Mouse (Mus musculus) urinary bladder, postnatal 14 days (tissue): ENCODE results near the gene Prdm16.

Experiments used
- DNase-seq: peaks from one replicate; pipeline ENCODE4 v3.0.0; 2021; ENCODE audit warnings: low spot score

Prdm16 gene

DNA sequence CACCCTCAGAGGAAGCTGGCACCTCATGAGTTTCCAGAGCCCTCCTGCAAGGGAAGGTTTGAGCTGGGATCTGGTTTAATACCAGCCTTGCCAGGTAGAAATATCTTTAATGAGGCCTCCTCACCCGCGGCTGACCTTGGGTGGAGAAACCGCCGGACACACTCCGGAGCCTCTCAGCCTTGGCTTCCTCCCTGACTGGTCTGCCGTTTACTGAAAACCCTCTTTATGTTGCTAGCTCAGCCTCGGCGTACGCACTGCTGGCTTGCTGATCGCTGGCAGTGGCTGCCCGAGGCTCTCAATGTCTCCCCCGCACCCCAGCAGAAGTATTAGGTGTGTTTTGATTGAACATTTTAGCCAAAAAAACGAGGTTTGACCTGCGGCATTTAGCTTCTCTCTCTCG lies 156.5 kb downstream of the Prdm16 start:
- peak; percentile 15 for DNase-seq

DNA sequence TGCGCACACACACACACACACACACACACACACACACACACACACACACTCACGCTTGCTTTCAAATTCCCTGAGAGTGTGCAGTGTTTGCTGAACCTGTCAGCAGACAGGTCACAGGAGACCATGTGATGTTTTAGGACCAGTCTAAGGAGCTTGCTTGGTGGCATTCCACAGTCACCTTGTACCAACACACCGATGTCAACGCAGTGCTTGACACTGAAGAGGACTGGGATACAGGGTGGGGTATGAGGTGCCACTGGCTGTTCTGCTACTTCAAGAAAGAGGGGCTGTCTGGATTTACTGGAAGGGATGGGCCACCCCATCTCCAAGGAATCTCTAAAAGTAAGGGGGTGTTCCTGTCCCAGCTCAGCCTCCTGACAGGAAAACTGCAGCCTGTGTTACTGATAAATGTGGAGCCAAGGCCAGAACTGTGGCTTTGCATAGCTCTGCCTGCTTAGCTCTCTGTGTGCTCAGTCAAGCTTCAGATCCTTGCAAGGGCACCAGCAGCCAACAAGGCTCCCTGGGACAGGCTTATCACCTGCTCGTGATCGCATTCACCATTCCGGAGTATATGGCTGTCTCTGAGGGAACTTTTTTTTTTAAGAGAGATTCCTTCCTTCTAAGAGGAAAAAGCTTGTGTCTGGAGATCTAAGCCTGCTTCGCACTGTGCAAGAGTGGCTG lies 157.6 kb downstream of the Prdm16 start:
- DNase-seq: peak; percentile 53

DNA sequence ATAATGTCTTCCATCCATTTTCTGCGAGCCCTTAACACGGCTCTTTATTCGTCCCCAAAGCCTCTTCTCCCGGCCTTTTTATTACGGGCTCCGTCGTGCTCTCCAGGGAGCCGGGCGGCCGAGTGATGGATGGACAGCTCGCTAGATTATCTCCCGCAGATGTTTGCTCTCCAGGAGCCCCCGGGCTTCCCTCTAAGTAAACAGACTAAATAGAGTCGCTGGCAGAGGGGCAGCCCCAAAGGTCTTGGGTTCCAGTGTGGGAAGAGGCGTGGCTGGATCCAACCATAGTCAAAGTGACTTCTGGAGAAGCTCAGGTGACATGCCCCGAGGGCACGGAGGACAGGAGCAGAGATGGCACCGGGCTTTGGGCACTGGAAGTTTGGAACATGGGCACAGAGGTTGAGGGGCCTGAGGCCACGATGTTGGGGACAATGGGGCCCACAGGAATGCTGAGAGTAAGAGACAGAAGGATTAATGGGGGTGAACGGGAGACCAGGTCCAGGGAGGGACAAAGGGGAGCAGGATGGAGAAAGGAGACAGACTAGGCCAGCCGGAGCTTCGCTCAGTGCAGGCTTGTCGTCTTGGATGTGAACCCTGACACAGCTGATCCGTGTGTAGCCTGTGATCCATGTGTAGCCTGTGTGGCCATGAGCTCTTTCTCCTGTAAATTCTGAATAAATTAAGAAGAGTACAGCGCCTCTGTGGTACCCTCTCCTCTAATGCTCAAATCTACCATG lies 162.9 kb downstream of the Prdm16 start:
- no peak for DNase-seq

DNA sequence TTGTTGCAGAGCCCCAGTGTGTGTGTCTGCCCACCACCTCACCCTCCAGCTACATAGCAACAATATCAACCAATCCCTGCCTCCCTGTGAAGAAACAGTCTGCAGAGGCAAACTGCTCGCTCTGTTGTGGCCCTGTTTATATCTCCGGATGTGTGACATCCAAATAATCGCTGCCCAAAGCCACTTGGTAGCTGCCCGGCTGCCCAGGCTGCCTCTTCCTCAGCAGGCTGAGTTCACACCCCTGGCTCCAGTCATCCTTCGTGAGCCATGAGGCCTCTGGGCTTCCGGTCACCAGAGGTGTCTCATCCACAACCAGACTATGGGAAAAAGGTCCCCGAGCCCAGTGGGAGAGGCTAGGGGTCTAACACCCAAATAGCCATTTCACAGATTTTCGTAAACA lies 164.1 kb downstream of the Prdm16 start:
- no peak for DNase-seq

DNA sequence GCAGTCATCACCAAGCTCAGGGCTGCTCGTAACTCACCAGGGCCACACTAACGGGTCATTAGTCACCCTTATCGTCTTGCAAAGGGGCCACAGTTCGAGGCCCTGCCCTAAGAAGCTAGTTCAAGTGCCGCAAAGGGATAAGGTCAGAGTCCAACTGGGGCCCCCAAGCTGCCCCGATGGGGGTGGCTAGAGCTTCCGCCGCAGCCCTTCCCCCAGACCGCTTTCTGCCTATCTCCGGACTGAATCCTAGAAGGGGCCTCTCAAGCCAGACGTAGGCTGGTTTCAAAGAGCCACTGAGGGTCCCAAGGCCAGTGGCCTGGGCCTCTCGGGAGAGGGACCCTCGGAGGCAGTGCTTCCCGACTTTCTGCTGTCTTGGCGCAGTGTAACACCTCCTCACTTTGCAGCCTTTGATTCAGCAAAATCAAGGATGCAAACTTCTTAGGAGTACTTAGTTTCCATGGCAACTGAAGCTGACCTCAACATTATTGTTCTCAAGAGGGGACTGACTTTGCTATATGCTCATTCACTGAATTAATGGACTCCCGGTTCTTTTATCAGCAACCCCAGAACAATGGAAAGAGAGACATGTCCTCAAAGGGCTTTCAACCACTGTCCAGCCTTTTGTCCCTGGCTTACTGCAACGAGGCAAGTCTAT lies 165.1 kb downstream of the Prdm16 start:
- DNase-seq: no peak

DNA sequence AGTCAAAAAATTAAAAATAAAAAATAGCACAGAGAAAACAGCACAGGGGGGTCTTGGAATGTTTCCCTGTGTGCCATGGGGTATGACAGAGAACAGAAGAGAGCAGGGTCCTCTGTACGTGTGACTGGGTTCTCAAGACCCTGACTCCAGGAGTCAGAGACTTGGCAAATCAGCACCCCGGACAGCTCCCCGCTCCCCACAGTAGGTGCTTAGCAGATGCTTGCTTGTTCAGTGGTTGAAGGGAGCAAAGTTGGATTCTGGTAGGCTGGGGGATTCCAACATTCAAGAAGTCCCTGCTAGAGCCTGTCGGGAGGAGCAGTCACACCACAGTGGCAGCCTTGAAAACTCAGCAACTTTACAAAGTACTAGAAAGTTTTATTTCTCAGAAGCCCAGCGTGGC lies 170.4 kb downstream of the Prdm16 start:
- peak; percentile 38 for DNase-seq

DNA sequence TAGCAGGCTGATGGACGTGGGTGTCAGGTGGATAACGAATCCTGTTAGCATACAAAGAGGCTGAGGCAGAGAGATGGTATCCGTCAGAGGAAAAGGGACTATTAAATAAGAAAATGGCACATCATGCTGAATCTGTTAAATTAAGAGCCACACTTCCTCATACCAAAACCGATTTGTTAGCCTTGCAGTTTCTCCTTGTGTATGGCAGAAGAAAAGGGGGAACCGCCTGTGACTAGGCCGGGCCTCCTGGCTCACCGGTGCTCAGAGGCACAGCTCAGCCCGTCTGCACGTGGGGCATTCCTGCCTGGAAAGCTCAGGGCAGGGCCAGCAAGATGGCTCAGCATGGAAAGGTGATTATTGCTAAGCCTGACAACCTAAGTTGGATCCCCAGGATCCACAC lies 171.6 kb downstream of the Prdm16 start:
- no peak for DNase-seq

DNA sequence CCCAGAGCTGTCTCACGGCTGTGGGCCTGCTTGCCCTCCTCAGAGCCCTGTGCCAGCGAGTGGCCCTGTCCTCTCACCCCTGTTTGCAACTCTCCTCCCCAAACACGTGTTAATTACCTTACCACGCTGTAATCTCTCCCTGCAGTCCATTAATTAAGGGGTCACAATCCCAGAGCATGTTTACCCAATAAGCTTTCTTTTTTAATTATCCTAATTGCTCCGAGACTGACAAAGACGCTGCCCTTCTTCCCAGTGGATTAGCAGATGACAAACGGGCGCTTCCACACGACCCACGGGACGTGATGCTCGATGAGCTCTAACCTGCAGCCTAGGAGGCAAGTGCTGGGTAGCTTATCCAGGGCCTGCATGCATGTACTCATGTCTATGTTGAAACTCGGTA lies 176.7 kb downstream of the Prdm16 start:
- DNase-seq: no peak

DNA sequence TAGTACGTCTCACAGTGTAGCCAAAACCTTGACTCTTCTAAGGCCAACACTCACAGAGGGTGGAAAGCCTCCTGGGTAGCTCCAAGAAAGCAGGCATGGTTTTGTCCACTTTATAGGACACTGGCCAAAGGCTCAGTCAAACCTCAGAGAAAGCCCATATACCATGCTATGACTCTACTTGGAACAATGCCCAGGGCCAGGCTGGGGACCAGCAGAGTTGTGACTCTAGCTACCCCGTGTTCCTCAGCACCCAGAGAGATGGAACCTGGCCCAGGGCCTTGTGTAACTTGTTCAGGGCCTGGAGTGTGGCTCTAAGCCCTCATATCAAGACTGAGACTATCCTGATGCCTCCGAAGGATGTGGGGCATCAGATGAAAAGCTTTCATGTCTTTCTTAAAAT lies 178.9 kb downstream of the Prdm16 start:
- no peak for DNase-seq

DNA sequence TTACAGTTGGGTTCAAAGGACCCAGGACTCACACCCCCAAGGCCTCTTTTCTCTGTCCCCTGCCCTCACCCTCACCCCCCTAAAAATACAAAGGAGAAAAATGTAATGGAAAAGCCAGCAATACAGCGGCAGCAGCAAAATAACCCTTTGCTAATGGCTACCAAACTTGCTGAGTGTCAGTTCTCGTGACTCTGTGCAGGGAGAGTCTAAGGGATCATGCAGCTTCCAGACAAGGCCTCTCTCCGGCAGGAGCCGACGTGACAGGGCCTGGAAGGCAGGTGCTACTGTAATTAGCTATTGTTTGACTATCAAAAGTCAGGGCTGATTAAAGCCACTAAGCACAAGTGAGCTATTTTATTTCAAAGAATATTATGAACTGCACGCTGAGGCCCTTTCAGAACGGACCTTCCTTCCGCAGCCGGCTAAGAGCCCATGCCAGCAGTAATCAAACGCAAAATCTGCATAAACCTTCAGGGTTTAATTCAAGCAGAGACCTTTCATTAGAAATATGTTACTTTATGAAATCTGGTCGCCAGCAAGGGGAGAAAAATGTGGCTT lies 180.3 kb downstream of the Prdm16 start:
- DNase-seq: no peak

DNA sequence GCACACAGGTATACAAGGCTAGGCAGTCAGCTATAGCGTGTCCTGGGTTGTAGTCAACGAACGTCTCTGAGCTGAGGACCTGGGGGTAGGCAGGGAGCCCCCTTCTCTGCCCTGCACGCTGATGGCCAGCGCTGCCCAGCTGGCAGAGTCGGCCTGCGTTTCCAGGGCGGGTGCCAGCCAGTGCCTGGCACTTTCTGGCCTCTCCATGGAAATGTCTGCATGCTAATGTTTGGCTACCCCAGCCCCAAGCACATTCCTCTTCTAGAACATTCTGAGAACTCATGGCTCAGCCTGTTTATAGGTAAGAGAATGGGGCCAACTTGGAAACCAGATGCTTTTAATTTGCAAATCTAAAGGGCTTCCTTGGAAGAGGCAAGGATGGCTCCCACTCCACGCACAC lies 186.2 kb downstream of the Prdm16 start:
- no peak for DNase-seq

DNA sequence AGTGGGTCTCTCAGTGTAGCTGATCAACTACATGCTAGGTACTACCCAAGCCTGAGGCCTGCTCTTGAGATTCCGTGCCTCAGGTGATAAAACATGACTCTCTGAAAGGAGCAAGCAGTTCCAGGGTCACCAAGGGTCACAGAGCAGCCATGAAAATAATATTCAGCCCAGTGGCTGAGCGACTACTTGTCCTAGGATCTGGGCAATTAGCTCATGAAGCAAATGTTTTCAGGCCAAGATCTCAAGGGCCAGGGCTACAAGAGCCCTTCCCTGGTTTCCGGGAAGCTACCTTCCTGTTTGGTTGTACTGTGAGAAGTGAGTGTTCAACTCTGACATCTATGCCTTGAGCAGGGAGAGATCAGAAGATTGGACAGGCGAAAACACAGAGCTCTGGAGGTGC lies 186.6 kb downstream of the Prdm16 start:
- no peak for DNase-seq

DNA sequence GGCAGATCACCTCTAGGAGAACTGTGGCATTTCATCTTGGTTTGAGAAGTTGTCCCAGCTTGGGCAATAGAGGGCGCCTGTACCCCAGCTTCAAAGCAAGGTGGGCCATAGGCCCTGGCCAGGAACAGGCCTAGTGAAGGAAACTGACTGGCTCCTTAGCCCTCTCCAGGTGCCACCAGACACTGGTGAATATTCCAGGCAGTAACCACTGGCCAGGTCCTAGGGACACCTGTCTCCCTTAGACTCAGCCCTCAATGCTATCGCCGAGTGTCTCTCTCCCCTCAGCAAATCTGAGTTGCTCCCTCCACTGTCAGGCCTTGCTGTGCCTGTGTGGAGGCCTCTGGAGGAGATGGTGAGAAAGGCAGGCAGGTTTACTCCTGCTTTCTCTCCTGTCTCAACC lies 187.3 kb downstream of the Prdm16 start:
- peak; percentile 39 for DNase-seq

DNA sequence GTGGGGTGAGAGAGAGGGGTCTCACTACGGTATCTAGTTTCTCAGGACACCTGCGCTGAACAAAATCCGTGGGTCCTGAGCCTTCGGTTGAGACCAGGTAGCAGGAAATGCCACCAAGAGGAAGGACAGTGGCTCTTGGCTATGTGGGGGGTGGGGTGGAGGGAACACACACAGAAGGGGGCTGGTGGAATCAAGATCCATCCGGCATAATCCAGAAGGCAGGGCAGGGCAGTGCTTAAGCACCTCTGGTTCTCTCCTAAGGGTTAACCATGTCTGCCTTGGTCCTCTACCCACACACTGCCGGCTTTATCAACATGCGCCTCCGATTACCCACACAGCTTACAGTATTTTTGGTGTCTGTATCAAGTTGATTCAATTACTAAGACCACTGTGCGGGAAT lies 191.0 kb downstream of the Prdm16 start:
- DNase-seq: no peak

DNA sequence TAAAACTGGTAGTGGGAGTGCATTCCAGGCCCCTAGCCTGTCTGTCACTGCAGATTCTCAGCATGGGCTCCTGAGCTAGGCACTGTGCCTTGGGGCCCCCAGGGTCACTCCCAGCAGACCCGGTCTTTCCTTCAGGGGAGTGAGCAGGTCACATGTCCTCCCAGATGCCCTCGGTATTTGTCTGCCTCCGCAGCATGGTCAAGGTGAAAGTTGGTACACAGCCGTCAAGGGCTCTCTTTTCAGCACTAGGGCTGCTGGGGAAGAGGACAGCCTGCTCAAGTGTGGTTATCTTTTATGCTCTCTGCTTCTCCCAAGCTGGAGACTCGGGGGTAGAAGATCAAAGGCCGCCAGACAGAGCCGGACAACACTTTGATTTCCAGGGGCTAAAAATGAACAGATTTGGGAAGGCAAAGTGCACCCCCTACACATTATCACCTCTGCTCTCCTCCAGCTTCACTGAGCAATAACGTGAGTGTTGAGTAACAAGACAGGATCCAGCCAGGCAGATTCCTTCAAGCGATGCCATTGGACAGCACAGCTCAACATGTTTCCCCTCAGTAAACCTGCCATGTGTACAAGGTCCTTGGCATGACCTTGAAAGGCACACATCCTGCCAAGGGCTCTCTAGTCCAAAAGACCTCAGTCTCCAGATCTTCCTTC lies 193.9 kb downstream of the Prdm16 start:
- DNase-seq: no peak

DNA sequence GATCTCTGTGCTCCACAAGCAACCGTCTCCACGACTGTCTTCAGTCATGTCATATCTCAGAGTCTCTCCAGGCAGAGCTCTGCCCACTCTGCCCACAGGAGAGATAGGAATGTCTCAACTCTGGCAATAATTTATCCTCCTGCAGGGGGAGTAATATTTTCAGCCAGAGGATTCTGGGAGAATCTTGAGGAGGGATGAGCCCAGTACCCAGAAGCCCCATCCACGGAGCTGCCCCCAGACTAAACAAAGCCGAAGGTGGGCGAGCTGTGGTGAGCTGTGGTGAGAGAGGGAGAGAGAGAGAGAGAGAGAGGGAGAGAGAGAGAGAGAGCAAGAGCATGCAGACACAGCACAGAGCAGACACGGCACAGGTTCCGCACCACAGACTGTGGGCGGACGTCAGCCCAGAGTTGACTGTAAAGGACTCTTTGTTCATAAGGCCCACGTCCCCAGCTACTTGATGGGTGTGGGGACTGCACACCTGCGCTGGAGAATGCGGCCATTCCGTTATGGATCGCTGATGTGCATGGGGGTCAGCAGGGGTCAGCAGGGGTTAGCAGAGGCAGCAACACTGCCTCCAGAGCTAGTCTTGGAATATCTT lies 197.1 kb downstream of the Prdm16 start:
- no peak for DNase-seq

DNA sequence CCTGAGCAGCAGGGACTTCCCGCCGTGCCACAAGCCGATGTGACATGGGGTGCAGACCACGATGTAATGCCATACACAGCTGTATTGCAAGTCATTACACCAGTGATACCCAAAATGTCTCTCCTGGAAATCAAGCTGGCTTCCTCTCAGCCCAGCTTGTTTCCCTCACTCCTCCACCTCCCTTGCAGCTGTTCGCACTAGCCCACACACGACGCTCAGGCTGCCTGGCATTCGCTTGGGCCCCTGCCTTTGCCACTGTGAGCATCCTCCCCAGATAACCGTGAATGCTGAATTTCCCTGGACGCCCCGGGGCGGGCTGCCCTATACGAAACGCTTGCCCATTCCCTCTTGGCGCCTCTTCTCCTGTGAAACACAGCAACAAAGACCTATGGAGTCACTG lies 198.1 kb downstream of the Prdm16 start:
- DNase-seq: no peak

DNA sequence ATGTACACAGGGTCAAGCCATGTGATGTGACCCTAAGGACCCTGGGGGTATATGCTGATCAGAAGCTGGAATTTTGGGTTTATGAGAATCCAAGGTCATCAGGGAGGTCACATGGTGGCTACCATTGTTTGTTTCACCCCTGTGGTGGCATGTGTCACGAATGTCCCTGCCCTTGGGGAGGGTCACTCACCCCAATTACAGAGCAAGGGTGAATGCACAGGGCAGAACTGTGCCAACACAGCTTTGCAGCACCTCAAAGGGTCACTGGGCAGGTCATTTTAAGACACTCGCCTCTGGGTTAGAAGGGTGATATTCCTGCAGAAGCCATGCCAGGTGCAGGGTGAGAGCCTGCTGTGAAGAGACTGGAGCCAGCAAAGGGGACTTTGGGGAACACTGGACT lies 206.9 kb downstream of the Prdm16 start:
- DNase-seq: no peak

DNA sequence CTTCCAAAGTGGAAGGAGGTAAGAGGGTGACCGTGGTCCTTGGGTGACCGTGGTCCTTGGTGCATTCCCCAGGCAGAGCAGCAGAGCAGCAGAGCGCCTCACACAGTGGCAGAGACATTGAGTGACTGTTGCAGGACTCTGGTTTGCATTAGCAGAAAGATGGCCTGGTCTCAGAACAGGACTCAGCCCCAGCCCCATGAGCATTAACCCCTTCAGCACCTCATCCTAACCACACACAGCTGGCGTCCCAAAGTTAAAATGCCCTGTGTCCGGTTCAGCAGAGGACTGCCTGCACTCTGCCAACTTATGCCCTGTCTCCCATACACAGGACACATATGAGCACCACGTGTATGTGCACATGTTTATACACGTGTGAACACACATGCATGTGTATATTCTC lies 209.8 kb downstream of the Prdm16 start:
- DNase-seq: no peak

DNA sequence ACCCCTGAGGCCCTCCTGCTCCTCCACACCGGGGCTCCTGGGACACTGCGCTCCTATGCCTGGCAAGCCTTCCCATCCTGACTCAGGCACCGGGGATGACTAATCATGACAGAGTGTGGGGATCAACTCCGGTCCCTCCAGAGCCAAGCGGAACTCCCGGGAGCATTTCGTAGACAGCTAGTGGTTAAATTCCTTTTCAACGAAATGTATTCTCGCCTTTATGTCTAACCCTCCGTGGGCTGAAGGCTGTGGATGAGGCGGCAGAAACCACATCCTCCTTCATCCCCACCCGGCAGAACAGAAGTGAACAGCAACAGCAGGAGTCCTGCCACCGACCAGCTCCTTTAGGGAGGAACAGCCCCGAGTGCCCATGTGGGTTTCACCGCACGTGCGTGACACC lies 211.4 kb downstream of the Prdm16 start:
- DNase-seq: peak; percentile 42

DNA sequence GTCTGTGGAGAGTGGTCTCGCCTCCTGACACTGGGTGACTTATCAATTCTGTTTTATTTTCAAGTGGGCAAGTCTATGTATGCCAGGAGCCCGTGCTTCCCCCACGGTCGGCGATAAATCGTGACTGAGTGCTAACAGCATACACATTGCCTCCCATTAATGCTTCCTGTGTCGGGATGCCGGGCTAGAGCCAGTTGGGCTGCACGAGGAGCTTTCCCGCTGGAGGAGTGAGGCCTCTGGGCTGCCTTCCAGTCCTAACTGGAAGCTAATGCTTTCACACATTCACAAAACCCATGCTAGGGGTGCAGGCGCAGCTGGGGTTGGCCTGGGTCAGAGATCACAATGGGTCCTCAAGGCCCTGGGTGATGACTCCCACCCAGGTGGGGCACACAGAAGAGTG lies 212.0 kb downstream of the Prdm16 start:
- peak; percentile 24 for DNase-seq

DNA sequence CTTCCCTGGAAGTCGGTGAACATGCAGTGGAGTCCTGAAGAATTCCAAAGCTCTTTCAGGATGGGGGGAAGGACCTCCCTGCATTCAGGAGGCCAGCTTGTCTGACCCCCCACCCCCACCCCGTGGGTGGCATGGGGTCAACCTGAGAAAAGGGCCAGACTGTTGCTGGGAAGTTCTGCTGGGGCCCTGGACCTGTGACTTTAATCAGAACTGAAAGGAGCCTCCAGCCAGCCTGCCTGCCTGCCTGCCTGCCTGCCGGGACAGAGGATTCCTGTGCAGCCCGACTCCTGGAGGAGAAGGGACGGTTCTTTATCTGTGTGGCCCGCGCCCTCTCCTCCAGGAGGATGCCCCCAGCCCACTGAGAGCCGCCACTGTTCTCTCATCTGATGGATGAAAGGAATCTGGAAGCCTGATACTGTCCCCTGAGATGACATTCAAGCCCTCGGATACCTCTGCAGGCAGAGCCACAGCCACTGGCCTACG lies 214.2 kb downstream of the Prdm16 start:
- DNase-seq: no peak
